Mouse (Mus musculus): ENCODE measurements around the gene Zfp410.

Zfp410 gene

DNA sequence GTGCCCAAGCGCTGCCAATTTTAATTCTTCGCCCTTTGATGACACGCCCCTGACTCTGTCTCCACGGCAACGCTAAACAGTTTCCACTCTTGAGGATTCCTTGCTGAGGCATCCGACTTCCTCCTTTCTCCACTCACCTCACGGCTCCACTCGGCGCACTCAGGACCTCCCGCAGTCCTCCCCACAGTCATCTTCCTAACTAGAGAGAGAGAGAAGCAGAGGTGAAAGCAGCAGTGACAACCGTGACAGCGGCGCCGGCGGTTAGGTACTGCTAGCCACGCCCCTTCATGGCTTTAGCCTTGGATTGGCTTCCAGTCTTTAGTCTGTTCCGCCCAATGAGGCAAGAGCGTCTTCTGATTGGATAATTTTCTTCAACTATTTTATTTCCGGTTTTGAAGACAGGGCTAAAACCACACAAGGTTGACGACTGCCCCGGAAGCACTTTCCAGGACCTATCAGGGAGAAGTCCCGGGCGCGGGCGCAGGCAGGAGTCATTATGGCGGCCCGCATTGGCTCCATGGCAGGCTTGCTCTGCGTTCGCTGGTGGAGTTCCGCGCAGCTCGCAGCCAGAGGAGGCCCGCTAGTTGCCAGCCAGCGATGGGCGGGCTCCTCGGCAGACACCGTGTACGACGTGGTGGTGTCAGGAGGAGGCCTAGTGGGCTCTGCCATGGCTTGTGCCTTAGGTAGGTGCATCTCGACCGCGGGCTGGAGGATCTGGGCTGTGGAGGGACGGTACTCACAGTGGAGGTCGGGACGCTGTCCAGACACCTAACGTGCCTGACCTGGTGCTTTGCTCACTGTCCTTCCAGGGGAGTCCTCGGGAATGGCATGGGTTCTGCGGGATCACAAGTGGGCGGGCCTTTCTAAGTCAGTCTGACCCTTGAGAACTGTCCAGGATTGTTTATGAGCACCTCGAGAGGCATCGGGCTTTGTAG is 45.2 kb downstream of the Zfp410 start, which contains the start of the genes Coq6 and Fam161b:
TSS of gene Coq6 (plus strand) at position 103 of the 935 bp plus-strand sequence.
TSS of gene Fam161b (minus strand) at position 279 of the 935 bp plus-strand sequence.
- peak; percentile 92 for DNase-seq

DNA sequence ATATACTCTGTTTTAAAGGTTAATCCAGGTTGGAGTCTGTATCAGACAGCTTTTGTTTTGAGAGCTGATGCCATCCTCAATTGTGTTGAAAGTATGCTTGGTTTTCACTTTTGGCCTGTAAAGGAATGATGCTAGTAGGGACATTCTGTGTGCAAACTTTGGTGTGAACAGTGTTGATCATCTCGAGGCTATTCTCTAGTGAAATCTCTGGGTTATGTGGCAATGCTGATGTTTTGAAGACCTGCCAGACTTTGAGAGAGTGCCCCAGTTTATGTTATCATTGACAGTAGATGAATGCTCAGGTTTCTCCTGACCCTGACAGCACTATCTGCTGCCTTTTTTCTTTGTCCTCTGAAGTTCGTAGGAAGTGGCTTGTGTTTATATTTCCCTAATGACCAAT is 46.2 kb downstream of the Zfp410 start:
- no peak for DNase-seq

DNA sequence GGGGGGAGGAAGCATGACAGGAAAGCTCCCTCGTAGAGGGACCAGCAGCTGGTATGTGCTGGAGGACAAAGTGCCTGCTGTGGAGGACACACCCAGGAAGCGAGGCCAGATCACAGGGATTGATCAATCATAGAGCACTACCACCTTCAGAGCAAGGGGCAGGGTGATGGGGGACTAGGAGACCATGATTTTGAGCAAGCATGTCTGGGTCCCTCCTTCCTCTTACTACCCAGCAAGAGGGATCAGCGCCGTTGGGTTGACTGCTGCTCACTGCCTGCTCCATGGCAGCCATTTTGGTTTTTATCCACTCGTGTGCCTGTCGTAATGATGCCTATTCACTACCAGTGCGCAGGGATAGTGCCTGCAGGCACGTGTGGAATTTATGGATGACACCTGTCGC is 47.6 kb downstream of the Zfp410 start:
- no peak for DNase-seq

- no peak for DNase-seq
These were observed 48.5 kb downstream of the Zfp410 start for GRCm38 (mm10) chr12:84365137-84365536.

DNA sequence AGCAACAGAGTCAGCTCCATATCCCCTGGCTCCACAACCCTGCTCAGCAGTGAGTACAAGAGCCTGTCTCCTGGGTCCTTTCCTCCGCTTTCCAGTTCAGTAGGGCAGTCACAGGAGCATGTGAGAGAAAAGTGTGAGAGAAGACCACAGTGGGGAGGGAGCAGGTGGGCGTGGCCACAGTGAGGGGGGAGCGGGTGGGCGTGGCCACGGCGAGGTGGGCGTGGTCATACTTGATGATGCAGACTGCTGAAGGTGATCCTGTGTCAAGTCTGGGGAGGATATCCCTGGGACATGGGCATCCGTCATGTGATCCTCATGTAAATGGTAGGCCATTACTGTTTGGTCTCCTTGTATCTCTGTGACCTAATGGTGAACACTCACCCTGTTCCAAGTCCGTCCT is 50.3 kb downstream of the Zfp410 start:
- no peak for DNase-seq

DNA sequence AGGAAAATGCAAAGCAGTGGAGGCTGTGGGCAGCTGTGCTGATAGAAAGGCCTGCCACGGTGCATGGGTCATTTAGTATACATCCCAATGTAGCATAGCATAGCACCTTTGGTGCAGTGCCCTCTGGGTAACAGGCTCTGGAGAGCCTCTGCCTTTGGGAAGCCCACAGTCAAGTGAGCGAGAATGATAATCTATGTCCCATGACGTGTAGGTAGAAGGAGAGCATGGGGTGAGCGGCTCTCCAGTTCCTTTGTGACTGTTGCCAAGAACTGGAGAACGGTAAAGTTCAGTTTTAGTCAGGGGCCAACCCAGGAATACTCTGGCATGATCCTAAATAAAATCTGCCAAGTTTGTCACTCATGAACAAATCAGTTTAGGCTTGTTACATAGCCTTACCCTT is 55.0 kb downstream of the Zfp410 start:
- DNase-seq: no peak

DNA sequence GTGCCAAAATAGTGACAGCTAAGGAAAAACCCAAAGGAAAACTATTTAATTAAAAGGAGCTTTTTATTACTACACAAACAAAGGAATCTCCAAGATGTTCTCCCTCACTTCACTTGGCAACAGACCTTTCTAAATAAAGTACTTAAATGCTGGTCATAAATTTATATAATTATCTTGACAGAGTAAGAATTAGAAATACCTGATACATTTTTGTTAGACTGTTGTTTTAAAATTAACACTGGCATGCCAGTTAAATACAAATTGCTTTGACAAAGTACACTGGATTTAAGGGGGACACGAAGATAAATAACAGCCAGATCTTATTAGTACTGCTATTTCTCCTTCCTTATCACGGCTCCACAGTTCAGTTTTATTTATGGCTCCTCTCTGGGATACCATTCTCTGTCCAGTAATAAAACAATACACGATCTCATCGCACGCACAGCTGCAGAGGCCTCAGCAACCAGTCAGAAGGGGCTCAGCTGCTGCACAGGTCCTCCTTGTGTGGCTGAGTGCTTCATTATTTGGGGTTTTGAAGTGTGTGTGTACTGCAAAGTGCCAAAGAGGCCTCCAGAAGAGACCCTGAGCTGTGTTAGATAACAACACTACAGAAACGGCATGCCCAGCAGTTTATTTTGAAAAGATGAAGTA is 57.3 kb downstream of the Zfp410 start:
- no peak for DNase-seq

GRCm38 (mm10) chr12:84382369-84382768 is 65.7 kb downstream of the Zfp410 start:
- no peak for DNase-seq

DNA sequence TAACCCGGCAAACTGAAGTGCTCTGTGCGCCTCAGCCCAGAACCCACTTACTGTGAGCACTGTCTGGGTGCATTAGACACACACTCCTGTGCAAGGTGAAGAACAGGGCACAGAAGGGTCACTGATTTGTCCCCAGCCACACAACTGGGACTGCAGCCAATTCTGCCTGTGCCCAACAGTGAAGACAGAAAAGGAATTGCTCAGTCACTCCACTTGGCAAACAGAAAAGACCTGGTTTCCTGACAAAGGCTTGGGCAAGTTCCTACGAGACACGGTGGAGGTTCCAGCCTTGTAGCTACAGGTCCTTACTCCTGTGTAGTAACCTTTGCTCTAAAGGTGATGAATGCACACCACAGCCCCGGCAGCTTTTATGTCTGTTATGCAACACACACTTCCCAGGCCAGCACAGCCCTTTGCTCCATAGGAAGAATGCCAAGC is 68.0 kb downstream of the Zfp410 start:
- no peak for DNase-seq

DNA sequence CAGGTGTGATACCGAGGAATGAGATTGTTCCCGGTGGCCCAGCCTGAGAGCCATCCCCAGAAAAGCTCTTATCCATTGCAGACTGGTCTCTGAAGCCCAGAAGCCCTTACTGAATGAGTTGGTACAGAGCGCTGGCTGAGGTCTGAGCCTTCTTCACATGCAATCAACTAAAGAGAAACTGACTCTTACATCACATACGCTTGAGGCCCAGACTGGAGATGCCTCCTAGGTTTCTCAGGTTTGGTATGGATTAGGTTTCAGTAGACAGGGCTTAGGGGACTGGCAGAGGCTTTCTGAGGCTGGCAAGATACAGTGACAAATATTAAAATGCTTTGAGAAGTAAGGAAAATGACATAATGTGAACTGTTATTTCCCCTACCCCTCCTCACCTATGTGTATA is 68.8 kb downstream of the Zfp410 start:
- DNase-seq: no peak

DNA sequence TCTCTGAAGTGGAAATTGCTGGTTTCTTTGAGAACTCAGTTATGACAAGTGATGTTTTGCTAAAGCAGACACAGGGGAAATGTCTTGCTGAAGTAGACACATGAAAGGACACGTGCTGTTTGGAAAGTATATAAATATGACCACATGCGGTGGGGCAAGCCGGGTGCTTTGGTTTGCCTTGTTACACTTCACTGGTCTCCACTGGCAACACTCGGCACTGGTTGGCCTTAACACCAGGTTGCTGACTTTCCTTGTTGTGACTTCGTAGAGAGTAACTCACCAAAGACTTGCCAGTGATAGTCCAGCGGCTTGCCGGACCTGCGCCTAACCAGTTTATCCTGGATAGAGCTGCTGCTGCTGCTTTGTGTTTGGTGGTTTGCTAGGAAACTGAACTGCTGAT is 71.4 kb downstream of the Zfp410 start:
- DNase-seq: no peak

- DNase-seq: no peak
These were observed 72.2 kb downstream of the Zfp410 start for GRCm38 (mm10) chr12:84388774-84389400.

- DNase-seq: no peak
These were observed 73.7 kb downstream of the Zfp410 start for GRCm38 (mm10) chr12:84390336-84390735.

GRCm38 (mm10) chr12:84392681-84393080 is 76.0 kb downstream of the Zfp410 start:
- no peak for DNase-seq

Data from cerebellum, adult 11 months (tissue).